Mouse (Mus musculus) R1 (cell line): ENCODE measurements at regions not wholly inside any gene's neighbourhood (a gene's known extent, or its start where the extent isn't known, plus 50 kb on each side); places are given as distances from the start of the nearest gene placed in this dataset.

Source experiments
- DNase-seq: peaks from one replicate; pipeline ENCODE4 v3.0.0-alpha.2; 2018; ENCODE audit warnings: low read depth, low spot score

- no peak for DNase-seq
These were observed 607.0 kb upstream of the Steap1 start for GRCm38 (mm10) chr5:6356161-6356560.

GRCm38 (mm10) chr5:6347279-6347678 lies 598.2 kb upstream of the Steap1 start:
- no peak for DNase-seq

- DNase-seq: no peak
These were observed 595.6 kb upstream of the Steap1 start for GRCm38 (mm10) chr5:6344751-6345150.

GRCm38 (mm10) chr5:6329611-6330010 lies 580.5 kb upstream of the Steap1 start:
- DNase-seq: peak; percentile 82

GRCm38 (mm10) chr5:6328555-6328954 lies 579.4 kb upstream of the Steap1 start:
- peak; percentile 72 for DNase-seq

GRCm38 (mm10) chr5:6298571-6298970 lies 549.4 kb upstream of the Steap1 start:
- peak; percentile 73 for DNase-seq

GRCm38 (mm10) chr5:6294336-6294735 lies 545.2 kb upstream of the Steap1 start:
- DNase-seq: no peak

- DNase-seq: no peak
These were observed 502.1 kb upstream of the Steap1 start for GRCm38 (mm10) chr5:6251207-6251606.
